Mouse (Mus musculus): ENCODE measurements around the gene Itga11. TPM values are rescaled to one million over a fixed set of nuclear protein-coding genes. Genes with fewer than 3 reads are reported as not detected.

The Itga11 gene
- polyA plus RNA-seq, 1 experiment: not detected

- no peaks in the 10 kb centered on the region for H3K36me3 ChIP-seq (ENCODE audit: control insufficient read depth)
- no peak overlapping the region for H3K4me3 ChIP-seq (replicated peaks)
- peaks cover 31% of the 10 kb centered on the region for H3K27me3 ChIP-seq (ENCODE audit: control insufficient read depth)
- no peaks in the 10 kb centered on the region for H3K4me1 ChIP-seq (ENCODE audit: control insufficient read depth)
- no peaks in the 10 kb centered on the region for H3K9me3 ChIP-seq (ENCODE audit: control insufficient read depth, low read length)
- no peak for TF ChIP-seq TAL1 (IDR thresholded peaks at IDR 0.05; ENCODE audit: low read length)
- no peak for TF ChIP-seq GATA1 (IDR thresholded peaks at IDR 0.05; ENCODE audit: low read length)
Observed at GRCm38 (mm10) chr9:62675172-62675571, 2.5 kb upstream of the Itga11 start.

- TF ChIP-seq GATA1 (IDR thresholded peaks at IDR 0.05; ENCODE audit: low read length) (no peak), TAL1 (IDR thresholded peaks at IDR 0.05; ENCODE audit: low read length) (no peak)
- Histone ChIP-seq H3K36me3 (ENCODE audit: control insufficient read depth) (no peaks in the 10 kb centered on the region), H3K9me3 (ENCODE audit: control insufficient read depth, low read length) (no peaks in the 10 kb centered on the region), H3K4me3 (replicated peaks) (no peak overlapping the region), H3K27me3 (ENCODE audit: control insufficient read depth) (peaks cover 31% of the 10 kb centered on the region), H3K4me1 (ENCODE audit: control insufficient read depth) (no peaks in the 10 kb centered on the region)
Observed at GRCm38 (mm10) chr9:62678550-62679155, 1.0 kb downstream of the Itga11 start.

- Histone ChIP-seq H3K9me3 (ENCODE audit: control insufficient read depth, low read length) (no peaks in the 10 kb centered on the region), H3K4me3 (replicated peaks) (no peak overlapping the region), H3K36me3 (ENCODE audit: control insufficient read depth) (no peaks in the 10 kb centered on the region), H3K4me1 (ENCODE audit: control insufficient read depth) (no peaks in the 10 kb centered on the region), H3K27me3 (ENCODE audit: control insufficient read depth) (peaks cover 31% of the 10 kb centered on the region)
- TF ChIP-seq GATA1 (IDR thresholded peaks at IDR 0.05; ENCODE audit: low read length): no peak
- no peak for TF ChIP-seq TAL1 (IDR thresholded peaks at IDR 0.05; ENCODE audit: low read length)
Observed at GRCm38 (mm10) chr9:62679398-62679797, 1.8 kb downstream of the Itga11 start.

GRCm38 (mm10) chr9:62684311-62684710 is 6.7 kb downstream of the Itga11 start:
- Histone ChIP-seq H3K4me3 (replicated peaks) (no peak overlapping the region), H3K27me3 (ENCODE audit: control insufficient read depth) (peaks cover 5% of the 10 kb centered on the region), H3K36me3 (ENCODE audit: control insufficient read depth) (no peaks in the 10 kb centered on the region), H3K4me1 (ENCODE audit: control insufficient read depth) (no peaks in the 10 kb centered on the region), H3K9me3 (ENCODE audit: control insufficient read depth, low read length) (no peaks in the 10 kb centered on the region)
- TF ChIP-seq GATA1 (IDR thresholded peaks at IDR 0.05; ENCODE audit: low read length) (no peak), TAL1 (IDR thresholded peaks at IDR 0.05; ENCODE audit: low read length) (no peak)

- no peaks in the 10 kb centered on the region for H3K9me3 ChIP-seq (ENCODE audit: control insufficient read depth, low read length)
- H3K4me1 ChIP-seq (ENCODE audit: control insufficient read depth): no peaks in the 10 kb centered on the region
- H3K36me3 ChIP-seq (ENCODE audit: control insufficient read depth): no peaks in the 10 kb centered on the region
- no peaks in the 10 kb centered on the region for H3K27me3 ChIP-seq (ENCODE audit: control insufficient read depth)
- no peak for TF ChIP-seq TAL1 (IDR thresholded peaks at IDR 0.05; ENCODE audit: low read length)
- TF ChIP-seq GATA1 (IDR thresholded peaks at IDR 0.05; ENCODE audit: low read length): no peak
- H3K4me3 ChIP-seq (replicated peaks): no peak overlapping the region
Observed at GRCm38 (mm10) chr9:62689748-62690147, 12.1 kb downstream of the Itga11 start.

- Histone ChIP-seq H3K4me3 (replicated peaks) (no peak overlapping the region), H3K27me3 (ENCODE audit: control insufficient read depth) (no peaks in the 10 kb centered on the region), H3K36me3 (ENCODE audit: control insufficient read depth) (no peaks in the 10 kb centered on the region), H3K9me3 (ENCODE audit: control insufficient read depth, low read length) (no peaks in the 10 kb centered on the region), H3K4me1 (ENCODE audit: control insufficient read depth) (no peaks in the 10 kb centered on the region)
- no peak for TF ChIP-seq GATA1 (IDR thresholded peaks at IDR 0.05; ENCODE audit: low read length)
- TF ChIP-seq TAL1 (IDR thresholded peaks at IDR 0.05; ENCODE audit: low read length): no peak
Observed at GRCm38 (mm10) chr9:62694054-62694453, 16.4 kb downstream of the Itga11 start.

GRCm38 (mm10) chr9:62695210-62695609 is 17.6 kb downstream of the Itga11 start:
- no peaks in the 10 kb centered on the region for H3K4me1 ChIP-seq (ENCODE audit: control insufficient read depth)
- H3K36me3 ChIP-seq (ENCODE audit: control insufficient read depth): no peaks in the 10 kb centered on the region
- H3K9me3 ChIP-seq (ENCODE audit: control insufficient read depth, low read length): no peaks in the 10 kb centered on the region
- TF ChIP-seq GATA1 (IDR thresholded peaks at IDR 0.05; ENCODE audit: low read length) (no peak), TAL1 (IDR thresholded peaks at IDR 0.05; ENCODE audit: low read length) (no peak)
- no peak overlapping the region for H3K4me3 ChIP-seq (replicated peaks)
- no peaks in the 10 kb centered on the region for H3K27me3 ChIP-seq (ENCODE audit: control insufficient read depth)

GRCm38 (mm10) chr9:62696799-62697198 is 19.2 kb downstream of the Itga11 start:
- H3K36me3 ChIP-seq (ENCODE audit: control insufficient read depth): no peaks in the 10 kb centered on the region
- no peaks in the 10 kb centered on the region for H3K4me1 ChIP-seq (ENCODE audit: control insufficient read depth)
- no peak overlapping the region for H3K4me3 ChIP-seq (replicated peaks)
- H3K27me3 ChIP-seq (ENCODE audit: control insufficient read depth): no peaks in the 10 kb centered on the region
- TF ChIP-seq GATA1 (IDR thresholded peaks at IDR 0.05; ENCODE audit: low read length) (no peak), TAL1 (IDR thresholded peaks at IDR 0.05; ENCODE audit: low read length) (no peak)
- H3K9me3 ChIP-seq (ENCODE audit: control insufficient read depth, low read length): no peaks in the 10 kb centered on the region

GRCm38 (mm10) chr9:62707267-62707666 is 29.6 kb downstream of the Itga11 start:
- no peaks in the 10 kb centered on the region for H3K27me3 ChIP-seq (ENCODE audit: control insufficient read depth)

GRCm38 (mm10) chr9:62707870-62708269 is 30.2 kb downstream of the Itga11 start:
- H3K9me3 ChIP-seq (ENCODE audit: control insufficient read depth, low read length): no peaks in the 10 kb centered on the region
- no peaks in the 10 kb centered on the region for H3K27me3 ChIP-seq (ENCODE audit: control insufficient read depth)
- H3K36me3 ChIP-seq (ENCODE audit: control insufficient read depth): no peaks in the 10 kb centered on the region
- no peak overlapping the region for H3K4me3 ChIP-seq (replicated peaks)
- TF ChIP-seq TAL1 (IDR thresholded peaks at IDR 0.05; ENCODE audit: low read length) (no peak), GATA1 (IDR thresholded peaks at IDR 0.05; ENCODE audit: low read length) (no peak)
- H3K4me1 ChIP-seq (ENCODE audit: control insufficient read depth): no peaks in the 10 kb centered on the region

More at GRCm38 (mm10) chr9:62707267-62707666, 29.6 kb downstream of the Itga11 start:
- H3K4me3 ChIP-seq (replicated peaks): no peak overlapping the region
- no peaks in the 10 kb centered on the region for H3K4me1 ChIP-seq (ENCODE audit: control insufficient read depth)
- H3K9me3 ChIP-seq (ENCODE audit: control insufficient read depth, low read length): no peaks in the 10 kb centered on the region
- no peaks in the 10 kb centered on the region for H3K36me3 ChIP-seq (ENCODE audit: control insufficient read depth)
- TF ChIP-seq TAL1 (IDR thresholded peaks at IDR 0.05; ENCODE audit: low read length): no peak
- no peak for TF ChIP-seq GATA1 (IDR thresholded peaks at IDR 0.05; ENCODE audit: low read length)

Data from erythroblast, embryonic 14.5 days (primary cell).